Mouse (Mus musculus) hindbrain, embryonic 16.5 days (tissue): ENCODE measurements around the gene Mbd3. TPM values are rescaled to one million over a fixed set of nuclear protein-coding genes. Genes with fewer than 3 reads are reported as not detected.
A peak's percentile ranks its signal among the peaks of the same experiment; 100 is the strongest.

Source experiments
- ATAC-seq: fragments of 200-750 bp; cut with Nextera tagmentation; 2 replicates; pipeline ENCODE4 v1.8.0; 2017; ENCODE audit warnings: moderate TSS enrichment, moderate library complexity
- H3K27ac ChIP-seq: fragments of 300-500 bp; sonication (generic); 2 replicates; pipeline ENCODE4 v1.5.1; 2014; ENCODE audit warnings: low read depth, mild to moderate bottlenecking, control low read depth, low read length, moderate library complexity
- H3K27me3 ChIP-seq: fragments of 300-500 bp; sonication (generic); replicated peaks from 2 replicates; pipeline ENCODE4 v1.6.1; 2014; ENCODE audit warnings: low read length; ENCODE audit not compliant: control insufficient read depth, insufficient read depth
- H3K36me3 ChIP-seq: fragments of 300-500 bp; sonication (generic); 2 replicates; pipeline ENCODE4 v1.6.1; 2014; ENCODE audit warnings: mild to moderate bottlenecking, low read length, moderate library complexity, mixed read lengths; ENCODE audit not compliant: control insufficient read depth, insufficient read depth
- H3K4me1 ChIP-seq: fragments of 300-500 bp; sonication (generic); 2 replicates; pipeline ENCODE4 v1.6.1; 2014; ENCODE audit warnings: low read depth, low read length; ENCODE audit not compliant: control insufficient read depth, insufficient read depth
- H3K4me2 ChIP-seq: fragments of 300-500 bp; sonication (generic); 2 replicates; pipeline ENCODE4 v1.6.1; 2014; ENCODE audit warnings: mild to moderate bottlenecking, low read length, control low read depth, moderate library complexity
- H3K4me3 ChIP-seq: fragments of 300-500 bp; sonication (generic); 2 replicates; pipeline ENCODE4 v1.5.1; 2014; ENCODE audit warnings: mild to moderate bottlenecking, low read length, control low read depth, moderate library complexity
- H3K9ac ChIP-seq: fragments of 300-500 bp; sonication (generic); 2 replicates; pipeline ENCODE4 v1.6.1; 2014; ENCODE audit warnings: low read depth, mild to moderate bottlenecking, control low read depth, low read length, moderate library complexity
- H3K9me3 ChIP-seq: fragments of 300-500 bp; sonication (generic); 2 replicates; pipeline ENCODE4 v1.6.1; 2014; ENCODE audit warnings: mild to moderate bottlenecking, low read length, moderate library complexity; ENCODE audit not compliant: control insufficient read depth
- WGBS: fragments of 180-500 bp; shearing (Covaris S2); extraction: QIAGEN DNeasy Blood & Tissue Kit; methylation state at CpG from one replicate; pipeline ENCODE4 v1.1.7; 2014; 5-methylcytosine and 5-hydroxymethylcytosine counted together
- polyA plus RNA-seq: library from polyadenylated mRNA; unstranded; fragments of >200 nt; fragmentation: Nextera tagmentation; extraction: Ambion mirVana; gene quantifications from 2 replicates; pipeline ENCODE4 v1.2.1, GENCODE M21; 2015

Gene Mbd3
- polyA plus RNA-seq, 1 experiment from 2014 or later = 196 TPM

GRCm38 (mm10) chr10:80390697-80391096 lies 8.7 kb downstream of the Mbd3 start:
- H3K4me1 ChIP-seq = peaks cover 7% of the 10 kb centered on the region
- H3K36me3 ChIP-seq = peaks cover 38% of the 10 kb centered on the region
- no peaks in the 10 kb centered on the region for H3K9me3 ChIP-seq
- ATAC-seq = no peak
- 82% methylated on average over 9 of the region's 9 CpGs for WGBS
- H3K9ac ChIP-seq = no peak overlapping the region
- H3K4me3 ChIP-seq = no peak overlapping the region
- H3K4me2 ChIP-seq = no peak overlapping the region
- no peaks in the 10 kb centered on the region for H3K27me3 ChIP-seq
- no peak overlapping the region for H3K27ac ChIP-seq

DNA sequence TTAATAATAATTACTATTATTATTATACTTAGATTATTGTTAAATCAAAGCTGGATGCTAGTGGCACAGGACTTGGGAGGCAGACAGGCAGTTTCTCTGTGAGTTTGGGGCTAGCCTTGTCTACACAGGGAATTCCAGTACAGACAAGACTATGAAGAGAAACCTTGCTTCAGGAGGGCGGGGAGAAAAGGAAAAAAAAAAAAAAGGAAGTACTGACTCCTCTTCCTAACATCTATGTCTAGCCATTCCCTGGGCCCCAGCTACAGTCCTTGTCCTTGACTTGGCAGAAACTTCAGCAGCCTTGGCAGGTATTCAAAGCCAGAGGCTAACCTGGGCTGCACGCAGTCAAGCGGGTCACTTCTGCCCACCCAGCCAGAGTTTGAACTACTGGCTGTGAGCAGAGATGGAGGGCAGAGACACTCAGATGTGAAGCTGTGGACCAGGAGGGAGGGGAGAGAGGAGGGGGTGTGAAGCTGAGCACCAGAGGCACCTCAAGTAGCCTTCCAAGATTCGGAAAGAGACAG lies 10.1 kb downstream of the Mbd3 start:
- ATAC-seq = no peak
- 79% methylated on average over 4 of the region's 4 CpGs for WGBS

GRCm38 (mm10) chr10:80388731-80389130 lies 10.6 kb downstream of the Mbd3 start:
- no peaks in the 10 kb centered on the region for H3K9me3 ChIP-seq
- no peak overlapping the region for H3K4me3 ChIP-seq
- H3K27me3 ChIP-seq = no peaks in the 10 kb centered on the region
- no peak overlapping the region; the same call in 1 of the 2 replicates for H3K9ac ChIP-seq
- H3K36me3 ChIP-seq = peaks cover 21% of the 10 kb centered on the region
- no peak for ATAC-seq
- H3K4me2 ChIP-seq = no peak overlapping the region
- H3K4me1 ChIP-seq = peaks cover 24% of the 10 kb centered on the region
- H3K27ac ChIP-seq = no peak overlapping the region
- WGBS = 34% methylated on average over 2 of the region's 2 CpGs

More for the DNA sequence above, 10.1 kb downstream of the Mbd3 start:
- peaks cover 26% of the 10 kb centered on the region for H3K36me3 ChIP-seq
- no peaks in the 10 kb centered on the region for H3K9me3 ChIP-seq
- no peak overlapping the region for H3K4me3 ChIP-seq
- no peak overlapping the region for H3K27ac ChIP-seq
- no peak overlapping the region for H3K4me2 ChIP-seq
- H3K9ac ChIP-seq = no peak overlapping the region
- H3K4me1 ChIP-seq = peaks cover 18% of the 10 kb centered on the region
- H3K27me3 ChIP-seq = no peaks in the 10 kb centered on the region

DNA sequence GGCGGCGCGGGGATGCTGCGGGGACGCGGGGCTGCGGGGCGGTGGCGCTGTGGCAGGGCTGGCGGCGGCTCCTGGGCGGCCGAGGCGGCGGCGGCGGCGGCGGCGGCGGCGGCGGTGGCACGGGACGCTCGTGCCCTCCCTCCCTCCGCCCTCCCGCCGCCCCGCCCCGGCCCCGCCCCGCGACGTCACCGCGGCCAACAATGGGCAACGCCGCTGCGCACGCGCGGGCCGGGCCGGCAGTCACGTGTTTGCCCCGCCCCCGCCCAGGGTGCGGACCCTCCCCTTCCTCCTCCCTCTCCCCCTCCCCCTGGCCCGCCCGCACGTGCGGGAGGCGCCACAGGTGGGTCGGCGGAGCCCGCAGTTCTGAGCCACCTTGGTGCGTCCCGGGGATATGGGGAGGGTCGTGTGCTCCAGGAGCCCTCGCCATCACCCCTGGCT lies 11.8 kb downstream of the Mbd3 start, which contains the start of gene Mex3d:
TSS of gene Mex3d (minus strand) at position 138 of the 438 bp plus-strand sequence.
- peak; percentile 38 for ATAC-seq
- H3K4me2 ChIP-seq = peak within 1 kb of the TSS; percentile 97
- peaks cover 16% of the 10 kb centered on the region for H3K36me3 ChIP-seq
- no peaks in the 10 kb centered on the region for H3K27me3 ChIP-seq
- peak within 1 kb of the TSS; percentile 93 for H3K4me3 ChIP-seq
- under 1% methylated on average over 25 of the region's 61 CpGs for WGBS
- peaks cover 35% of the 10 kb centered on the region for H3K4me1 ChIP-seq
- no peaks in the 10 kb centered on the region for H3K9me3 ChIP-seq
- H3K27ac ChIP-seq = peak within 1 kb of the TSS; percentile 95
- H3K9ac ChIP-seq = peak within 1 kb of the TSS; percentile 99

GRCm38 (mm10) chr10:80386735-80387471 lies 12.4 kb downstream of the Mbd3 start:
- Histone ChIP-seq H3K9me3 (no peaks in the 10 kb centered on the region), H3K27ac (peak overlapping the region; percentile 95), H3K4me1 (peaks cover 36% of the 10 kb centered on the region), H3K4me3 (peak overlapping the region; percentile 93), H3K9ac (peak overlapping the region; percentile 99), H3K36me3 (peaks cover 17% of the 10 kb centered on the region), H3K27me3 (no peaks in the 10 kb centered on the region), H3K4me2 (peak overlapping the region; percentile 97)
- ATAC-seq = no peak
- WGBS = under 1% methylated on average over 48 of the region's 94 CpGs

DNA sequence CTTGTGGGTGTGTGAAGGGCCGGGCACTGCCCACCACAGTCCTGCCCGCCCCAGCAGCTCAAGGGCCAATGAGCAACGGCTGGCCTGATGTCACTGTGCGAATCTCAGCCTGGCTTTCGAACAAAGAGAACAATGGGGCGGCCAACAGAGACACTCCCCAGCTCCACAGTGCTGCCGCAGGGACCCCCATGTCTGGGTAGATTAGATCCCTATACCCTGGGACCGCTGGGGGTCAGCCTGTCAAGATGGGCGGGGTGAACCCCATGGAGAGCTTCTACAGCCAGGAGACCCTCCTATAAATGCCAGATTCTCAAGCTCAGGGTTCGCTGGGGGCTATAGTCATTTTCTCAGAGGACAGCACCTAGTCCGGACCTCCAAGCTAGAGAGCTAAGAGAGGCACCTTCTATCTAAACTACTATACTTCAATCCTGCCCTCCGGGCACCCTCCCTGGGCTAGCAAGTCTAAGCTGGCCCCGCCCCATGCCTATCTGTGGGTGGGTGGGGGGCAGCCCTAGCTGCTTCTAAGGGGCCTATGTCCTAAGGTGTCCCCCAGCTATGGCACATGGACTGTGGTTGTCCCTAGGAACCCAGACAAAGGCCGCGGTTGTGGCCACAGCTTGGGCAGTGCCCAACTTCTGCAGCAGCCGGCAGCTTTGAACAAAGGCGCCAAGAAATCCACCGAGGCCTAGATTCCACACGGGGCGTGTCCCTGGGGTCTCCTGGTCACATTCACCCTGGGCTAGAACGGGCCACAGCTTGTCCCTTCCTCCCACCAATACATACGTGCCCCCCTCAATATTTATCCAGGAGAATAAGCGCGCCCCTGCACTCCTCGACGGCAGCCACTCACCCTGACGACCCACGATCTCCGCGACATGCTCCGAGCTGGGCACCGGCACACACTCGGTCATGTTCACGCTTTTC lies 13.3 kb downstream of the Mbd3 start:
- peak overlapping the region; percentile 99 for H3K9ac ChIP-seq
- no peaks in the 10 kb centered on the region for H3K27me3 ChIP-seq
- H3K4me3 ChIP-seq = peak overlapping the region; percentile 93
- 1% methylated on average over 34 of the region's 34 CpGs for WGBS
- ATAC-seq = peak; percentile 71
- peaks cover 36% of the 10 kb centered on the region for H3K4me1 ChIP-seq
- no peaks in the 10 kb centered on the region for H3K9me3 ChIP-seq
- peak overlapping the region; percentile 95 for H3K27ac ChIP-seq
- peak overlapping the region; percentile 97 for H3K4me2 ChIP-seq
- peaks cover 19% of the 10 kb centered on the region for H3K36me3 ChIP-seq

DNA sequence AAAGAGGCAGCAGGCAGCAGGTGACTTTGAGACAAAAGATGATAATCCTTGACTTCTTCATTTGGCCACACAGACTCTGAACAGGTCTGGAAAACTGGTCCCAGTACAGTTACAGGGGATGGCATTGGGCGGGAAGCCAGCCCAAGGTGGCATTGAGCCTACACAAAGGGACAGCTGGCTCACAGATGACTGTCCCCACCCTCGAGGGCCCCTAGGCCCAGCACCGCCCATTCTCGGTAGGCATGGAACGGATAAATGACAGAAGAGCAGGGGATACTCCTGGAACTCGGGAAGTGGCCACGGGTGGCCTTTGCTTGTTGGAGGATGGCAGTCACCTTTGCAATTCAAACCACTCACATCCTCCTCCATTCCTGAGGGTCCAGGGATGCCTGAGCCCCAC lies 14.0 kb downstream of the Mbd3 start:
- peak overlapping the region; percentile 93 for H3K4me3 ChIP-seq
- H3K27ac ChIP-seq = peak overlapping the region; percentile 95
- ATAC-seq = peak; percentile 12; the same call in 1 of the 2 replicates
- H3K4me1 ChIP-seq = peaks cover 36% of the 10 kb centered on the region
- no peaks in the 10 kb centered on the region for H3K27me3 ChIP-seq
- WGBS = 2% methylated on average over 7 of the region's 7 CpGs
- H3K36me3 ChIP-seq = peaks cover 23% of the 10 kb centered on the region
- peak overlapping the region; percentile 99 for H3K9ac ChIP-seq
- no peaks in the 10 kb centered on the region for H3K9me3 ChIP-seq
- H3K4me2 ChIP-seq = peak overlapping the region; percentile 97

DNA sequence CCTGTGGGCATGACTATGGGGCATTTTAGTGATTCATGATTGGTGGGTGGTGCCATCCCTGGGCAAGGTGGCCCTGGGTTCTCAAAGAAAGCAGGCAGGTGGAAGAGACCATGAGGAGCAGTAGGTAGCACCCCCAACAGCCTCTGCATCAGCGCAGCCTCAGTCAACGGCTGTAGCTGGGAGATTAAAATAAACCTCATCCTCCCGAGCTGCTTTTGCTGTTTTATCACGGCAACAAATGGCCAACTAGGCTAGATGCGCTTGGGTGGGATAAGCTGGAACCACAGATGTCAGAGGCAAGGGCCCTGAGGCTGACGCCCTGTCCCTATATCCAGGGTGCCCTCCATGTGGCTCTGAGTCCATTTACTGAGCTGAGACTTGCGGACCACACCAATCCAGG lies 14.6 kb downstream of the Mbd3 start:
- Histone ChIP-seq H3K9me3 (no peaks in the 10 kb centered on the region), H3K4me2 (peak overlapping the region; percentile 97), H3K4me1 (peaks cover 36% of the 10 kb centered on the region), H3K4me3 (peak overlapping the region; percentile 93), H3K36me3 (peaks cover 26% of the 10 kb centered on the region), H3K9ac (peak overlapping the region; percentile 99), H3K27ac (peak overlapping the region; percentile 95), H3K27me3 (no peaks in the 10 kb centered on the region)
- ATAC-seq = no peak
- WGBS = 50% methylated on average over 7 of the region's 7 CpGs
